Mouse (Mus musculus) liver, adult 2 months (tissue): ENCODE measurements around the gene Spata13. TPM values are rescaled to one million over a fixed set of nuclear protein-coding genes. Genes with fewer than 3 reads are reported as not detected.

ENCODE experiments used
- DNase-seq: peaks from one replicate; pipeline ENCODE4 v3.0.0-alpha.2; 2011; ENCODE audit warnings: low read depth, low spot score; ENCODE audit errors: extremely low read depth
- H3K27ac ChIP-seq: fragments of 200-500 bp; replicated peaks from 2 replicates; pipeline ENCODE4 v1.5.1; 2012; ENCODE audit warnings: low read depth, mild to moderate bottlenecking, control low read depth, inconsistent platforms, low read length; ENCODE audit not compliant: insufficient read depth
- H3K27me3 ChIP-seq: fragments of 200-500 bp; 2 replicates; pipeline ENCODE4 v1.6.1; 2012; ENCODE audit warnings: mild to moderate bottlenecking, moderate library complexity, low read length, inconsistent platforms; ENCODE audit not compliant: control insufficient read depth, insufficient read depth
- H3K36me3 ChIP-seq: fragments of 200-500 bp; 2 replicates; pipeline ENCODE4 v1.6.1; 2012; ENCODE audit warnings: low read length, inconsistent platforms; ENCODE audit not compliant: control insufficient read depth, insufficient read depth
- H3K4me1 ChIP-seq: fragments of 200-500 bp; 2 replicates; pipeline ENCODE4 v1.6.1; 2011; ENCODE audit warnings: low read length; ENCODE audit not compliant: control insufficient read depth, insufficient read depth
- H3K4me3 ChIP-seq: fragments of 200-500 bp; 2 replicates; pipeline ENCODE4 v1.5.1; 2011; ENCODE audit warnings: low read depth, mild to moderate bottlenecking, control low read depth, low read length, moderate library complexity; ENCODE audit not compliant: insufficient read depth
- H3K79me2 ChIP-seq: fragments of 200-500 bp; 2 replicates; pipeline ENCODE4 v1.6.1; 2012; ENCODE audit warnings: inconsistent platforms, mild to moderate bottlenecking, low read length, moderate library complexity; ENCODE audit not compliant: control insufficient read depth, insufficient read depth
- H3K9ac ChIP-seq: fragments of 200-500 bp; 2 replicates; pipeline ENCODE4 v1.6.1; 2012; ENCODE audit warnings: low read depth, mild to moderate bottlenecking, control low read depth, inconsistent platforms, low read length
- CTCF ChIP-seq: fragments of 200-500 bp; IDR thresholded peaks from 2 replicates; pipeline ENCODE4 v1.5.1; 2011; ENCODE audit warnings: low read depth, low read length, control low read depth
- POLR2A ChIP-seq: fragments of 200-500 bp; IDR thresholded peaks from 2 replicates; pipeline ENCODE4 v1.6.1; 2011; ENCODE audit warnings: low read length, control low read depth; ENCODE audit not compliant: insufficient read depth; ENCODE audit errors: extremely low read depth
- WGBS: fragments of 180-500 bp; shearing (Covaris S2); methylation state at CpG from one replicate; pipeline ENCODE4 v1.1.7; 2018; 5-methylcytosine and 5-hydroxymethylcytosine counted together
- polyA plus RNA-seq: library from polyadenylated mRNA; depleted of rRNA; stranded (reverse); fragments of >200 nt; gene quantifications from 2 replicates; pipeline ENCODE4 v1.2.3, GENCODE M21; 2012
- total RNA-seq: library from RNA; depleted of rRNA; stranded (reverse); fragments of >200 nt; gene quantifications from 2 replicates; pipeline ENCODE4 v1.2.3, GENCODE M21; 2014

The Spata13 gene
- total and polyA plus RNA-seq, 2 experiments = 11.9 to 20.6 TPM

GRCm38 (mm10) chr14:60770594-60770993 is 136.8 kb downstream of the Spata13 start:
- Histone ChIP-seq H3K4me1 (no peaks in the 10 kb centered on the region), H3K27me3 (no peaks in the 10 kb centered on the region), H3K9ac (no peak overlapping the region), H3K4me3 (no peak overlapping the region), H3K36me3 (no peaks in the 10 kb centered on the region), H3K79me2 (no peaks in the 10 kb centered on the region), H3K27ac (no peak overlapping the region)
- WGBS = 73% methylated on average over 6 of the region's 6 CpGs
- no peak for TF ChIP-seq CTCF
- TF ChIP-seq POLR2A = no peak
- DNase-seq = no peak

GRCm38 (mm10) chr14:60771057-60771456 is 137.3 kb downstream of the Spata13 start:
- Histone ChIP-seq H3K27ac (no peak overlapping the region), H3K27me3 (no peaks in the 10 kb centered on the region), H3K4me1 (no peaks in the 10 kb centered on the region), H3K4me3 (peak overlapping the region; percentile 23; the same call in 1 of the 2 replicates), H3K36me3 (no peaks in the 10 kb centered on the region), H3K9ac (no peak overlapping the region), H3K79me2 (no peaks in the 10 kb centered on the region)
- WGBS = 3% methylated on average over 8 of the region's 8 CpGs
- TF ChIP-seq CTCF (peak; percentile 80), POLR2A (no peak)
- peak; percentile 41 for DNase-seq

GRCm38 (mm10) chr14:60773476-60773875 is 139.7 kb downstream of the Spata13 start:
- H3K4me3 ChIP-seq = no peak overlapping the region
- WGBS = 83% methylated on average over 2 of the region's 2 CpGs
- no peaks in the 10 kb centered on the region for H3K36me3 ChIP-seq
- no peak overlapping the region for H3K9ac ChIP-seq
- no peak for TF ChIP-seq POLR2A
- peak; percentile 19; the same call in 1 of the 2 replicates for TF ChIP-seq CTCF
- no peaks in the 10 kb centered on the region for H3K4me1 ChIP-seq
- no peak overlapping the region for H3K27ac ChIP-seq
- no peaks in the 10 kb centered on the region for H3K27me3 ChIP-seq
- DNase-seq = no peak
- no peaks in the 10 kb centered on the region for H3K79me2 ChIP-seq

GRCm38 (mm10) chr14:60776521-60776920 is 142.7 kb downstream of the Spata13 start:
- H3K36me3 ChIP-seq = no peaks in the 10 kb centered on the region
- 92% methylated on average over 8 of the region's 8 CpGs for WGBS
- TF ChIP-seq CTCF (no peak), POLR2A (no peak)
- H3K27me3 ChIP-seq = no peaks in the 10 kb centered on the region
- H3K4me1 ChIP-seq = no peaks in the 10 kb centered on the region
- H3K4me3 ChIP-seq = no peak overlapping the region
- no peak overlapping the region for H3K27ac ChIP-seq
- H3K79me2 ChIP-seq = no peaks in the 10 kb centered on the region
- DNase-seq = no peak
- H3K9ac ChIP-seq = no peak overlapping the region

- Histone ChIP-seq H3K4me1 (no peaks in the 10 kb centered on the region), H3K27me3 (no peaks in the 10 kb centered on the region), H3K36me3 (no peaks in the 10 kb centered on the region), H3K4me3 (no peak overlapping the region), H3K79me2 (no peaks in the 10 kb centered on the region), H3K9ac (no peak overlapping the region), H3K27ac (no peak overlapping the region)
- TF ChIP-seq POLR2A (no peak), CTCF (no peak)
- DNase-seq = no peak
- WGBS = 88% methylated on average over 5 of the region's 5 CpGs
Observed at GRCm38 (mm10) chr14:60777485-60777919, 143.7 kb downstream of the Spata13 start.

GRCm38 (mm10) chr14:60779198-60779597 is 145.4 kb downstream of the Spata13 start:
- 94% methylated on average over 7 of the region's 7 CpGs for WGBS
- Histone ChIP-seq H3K4me1 (no peaks in the 10 kb centered on the region), H3K79me2 (no peaks in the 10 kb centered on the region), H3K27ac (no peak overlapping the region), H3K9ac (no peak overlapping the region), H3K27me3 (no peaks in the 10 kb centered on the region), H3K36me3 (no peaks in the 10 kb centered on the region), H3K4me3 (no peak overlapping the region)
- no peak for TF ChIP-seq POLR2A
- no peak for TF ChIP-seq CTCF
- DNase-seq = no peak
